In genomic region chr3:89332476-89332875, GRCm38 (mm10) we compare ENCODE assay signal across 13 mouse cellular contexts. TPM values are rescaled to one million over a fixed set of nuclear protein-coding genes. Genes with fewer than 3 reads are reported as not detected.
DNase-seq lines count a peak whose midpoint lies in the region; ATAC-seq and TF ChIP-seq lines count a peak whose summit lies in the region.
"Had no signal": no experiment of that assay in that cellular context is flagged by ENCODE, and none has a peak within 500 bp of the region (broad histone marks: within the 10 kb centered on the region; RNA-seq: fewer than 3 reads in every experiment).

No protein-coding gene starts in this region.

- DNase-seq in cerebellum, postnatal 10 days, result peak; percentile 73 to 77
- DNase-seq in testis, postnatal 14 days (ENCODE audit: low spot score), result no peak
- DNase-seq in midbrain, embryonic 10.5 days (ENCODE audit: low spot score), result no peak
- no peak for DNase-seq in Muller cell, postnatal 12 days (ENCODE audit: inconsistent ontology term)
- no peak for DNase-seq in retina, embryonic 14.5 days (ENCODE audit: low spot score)
- no peak for DNase-seq in embryo, embryonic 9.5 days (ENCODE audit: extremely low spot score)
- DNase-seq: cerebellum, adult 9-10 months; kidney, adult 9 months; thymus, postnatal 4 days had no signal

- H3K9me3 ChIP-seq in midbrain, embryonic 10.5 days (replicated peaks), result no peaks in the 10 kb centered on the region
- H3K9me3 ChIP-seq: heart, embryonic 13.5 days had no signal

- TF ChIP-seq CTCF in testis, adult 2 months (IDR thresholded peaks at IDR 0.05; ENCODE audit: control insufficient read depth, insufficient read depth, insufficient replicate concordance, low read depth, low read length), result no peak

- H3K4me1 ChIP-seq in testis, adult 2 months (ENCODE audit: control insufficient read depth, insufficient read depth, low read length), result peaks cover 28% of the 10 kb centered on the region
- H3K4me1 ChIP-seq in midbrain, embryonic 10.5 days, result peaks cover 79% of the 10 kb centered on the region

- H3K4me3 ChIP-seq in testis, adult 2 months (ENCODE audit: control insufficient read depth, low read depth, low read length), result peak overlapping the region; percentile 78
- peak overlapping the region; percentile 5; the same call in 1 of the 2 replicates for H3K4me3 ChIP-seq in midbrain, embryonic 10.5 days
- H3K4me3 ChIP-seq: heart, embryonic 13.5 days had no signal

- TF ChIP-seq POLR2A in testis, adult 2 months (IDR thresholded peaks at IDR 0.05; ENCODE audit: control insufficient read depth, low read depth, low read length), result no peak

- 47% methylated on average over 12 of the region's 12 CpGs for WGBS in midbrain, embryonic 10.5 days

- ATAC-seq in cerebellum, adult (ENCODE audit: insufficient number of reproducible peaks, low FRiP score, low TSS enrichment), result no peak

- no peaks in the 10 kb centered on the region for H3K36me3 ChIP-seq in testis, adult 2 months (ENCODE audit: control insufficient read depth, insufficient read depth, low read length)
- peaks cover 26% of the 10 kb centered on the region for H3K36me3 ChIP-seq in midbrain, embryonic 10.5 days

- no peaks in the 10 kb centered on the region for H3K27me3 ChIP-seq in testis, adult 2 months (ENCODE audit: control insufficient read depth, insufficient read depth, low read length)
- peaks cover 81% of the 10 kb centered on the region for H3K27me3 ChIP-seq in midbrain, embryonic 10.5 days (ENCODE audit: low read depth, poor library complexity, severe bottlenecking)

- no peak overlapping the region for H3K27ac ChIP-seq in testis, adult 2 months (ENCODE audit: control insufficient read depth, insufficient read depth, low read depth, low read length)
- H3K27ac ChIP-seq in midbrain, embryonic 10.5 days (replicated peaks), result peak overlapping the region; percentile 14; the same call in 1 of the 2 replicates
- H3K27ac ChIP-seq: heart, embryonic 13.5 days had no signal

RNA-seq across cellular contexts. Expression of gene Efna4, which starts 5.4 kb away (rescaled TPM):
- 1.1 and 1.6 TPM in 2 replicates for polyA plus RNA-seq in testis, adult 2 months (2012; rRNA removed)
- 20.5 and 21.9 TPM in 2 replicates for polyA plus RNA-seq in midbrain, embryonic 10.5 days (2016; fragmentation: Nextera tagmentation; extraction: Ambion mirVana)

RNA-seq across cellular contexts. Expression of gene Efna3, which starts 9.7 kb away (rescaled TPM):
- 9.9 and 13.3 TPM in 2 replicates for polyA plus RNA-seq in testis, adult 2 months (2012; rRNA removed)
- 3.9 and 7.0 TPM in 2 replicates for polyA plus RNA-seq in midbrain, embryonic 10.5 days (2016; fragmentation: Nextera tagmentation; extraction: Ambion mirVana)

RNA-seq across cellular contexts. Expression of gene Adam15, which starts 17.3 kb away (rescaled TPM):
- polyA plus RNA-seq in testis, adult 2 months (2012; rRNA removed), result 39.7 and 51.1 TPM in 2 replicates
- polyA plus RNA-seq in midbrain, embryonic 10.5 days (2016; fragmentation: Nextera tagmentation; extraction: Ambion mirVana), result 30.5 and 34.9 TPM in 2 replicates

RNA-seq across cellular contexts. Expression of gene Dcst2, which starts 29.3 kb away (rescaled TPM):
- 108 and 110 TPM in 2 replicates for polyA plus RNA-seq in testis, adult 2 months (2012; rRNA removed)
- polyA plus RNA-seq in midbrain, embryonic 10.5 days (2016; fragmentation: Nextera tagmentation; extraction: Ambion mirVana), result 0.11 and 0.12 TPM in 2 replicates
- polyA plus RNA-seq: embryonic facial prominence, embryonic 14.5 days; heart, embryonic 13.5 days had no signal

RNA-seq across cellular contexts. Expression of gene Dcst1, which starts 32.6 kb away (rescaled TPM):
- 74.5 and 81.0 TPM in 2 replicates for polyA plus RNA-seq in testis, adult 2 months (2012; rRNA removed)
- polyA plus RNA-seq in midbrain, embryonic 10.5 days (2016; fragmentation: Nextera tagmentation; extraction: Ambion mirVana), result 0.11 and 0.20 TPM in 2 replicates

Comparison
In these comparisons a context has a peak if more than half of its experiments do, and no peak if none do; other contexts are left out.
1. DNase-seq: peak in cerebellum, postnatal 10 days (2 of 2); none in testis, postnatal 14 days (single experiment), midbrain, embryonic 10.5 days (single experiment), Muller cell, postnatal 12 days (single experiment), retina, embryonic 14.5 days (single experiment) and embryo, embryonic 9.5 days (single experiment).